Mouse (Mus musculus) megakaryocyte, embryonic 14.5 days (primary cell): ENCODE data around the gene 4930502E18Rik. TPM values are rescaled to one million over a fixed set of nuclear protein-coding genes. Genes with fewer than 3 reads are reported as not detected.
"Not testable (repeated sequence)": the region's sequence is repeated elsewhere in the genome, so short reads cannot be mapped to it uniquely, and the experiment has no call there.

Experiments
- H3K27me3 ChIP-seq: replicated peaks from 2 replicates; pipeline ENCODE3; 2012; ENCODE audit warnings: inconsistent platforms
- H3K36me3 ChIP-seq: replicated peaks from 2 replicates; pipeline ENCODE3; 2012; ENCODE audit warnings: low read length, inconsistent platforms, mixed read lengths
- H3K4me1 ChIP-seq: 2 replicates; pipeline ENCODE4 v1.6.1; 2012; ENCODE audit warnings: inconsistent platforms
- H3K4me3 ChIP-seq: replicated peaks from 2 replicates; pipeline ENCODE3; 2012; ENCODE audit warnings: moderate library complexity, mild to moderate bottlenecking, inconsistent platforms
- H3K9me3 ChIP-seq: 2 replicates; pipeline ENCODE4 v1.6.1; 2012; ENCODE audit warnings: inconsistent platforms
- FLI1 ChIP-seq: IDR thresholded peaks from 2 replicates; pipeline ENCODE4 v1.6.1; 2012; ENCODE audit warnings: low read length, inconsistent platforms, mixed read lengths
- GATA1 ChIP-seq: IDR thresholded peaks from 3 replicates; pipeline ENCODE4 v1.6.1; 2012; ENCODE audit warnings: mixed read lengths, low read length, inconsistent platforms, borderline replicate concordance
- polyA plus RNA-seq: library from polyadenylated mRNA; stranded (reverse); fragments of >175 nt; gene quantifications from 2 replicates; pipeline ENCODE4 v1.2.3, GENCODE M21; 2012; ENCODE audit warnings: low replicate concordance; ENCODE audit not compliant: insufficient read depth

Gene 4930502E18Rik
- not detected in 2 replicates for polyA plus RNA-seq

DNA sequence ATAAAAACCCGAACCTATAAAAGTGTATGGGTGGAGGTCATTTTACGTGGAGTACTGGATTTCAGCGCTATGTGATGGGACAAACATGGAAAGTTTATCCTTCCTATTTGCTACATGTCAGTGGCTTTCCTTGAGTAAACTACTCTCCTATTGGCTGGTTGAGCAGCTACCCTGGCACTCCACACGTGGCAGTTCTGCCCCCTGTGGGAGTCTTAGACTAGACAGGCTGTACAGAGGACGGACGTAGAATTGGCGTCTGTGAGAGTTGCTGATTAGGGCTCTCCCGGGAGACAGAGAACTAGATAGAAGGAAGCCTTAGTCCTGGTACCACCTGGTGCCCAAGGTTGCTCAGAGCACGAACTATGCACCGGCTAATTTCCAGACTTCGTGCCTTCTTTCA lies at the start of gene 4930502E18Rik:
Gene 4930502E18Rik, plus strand, starts transcription at position 231 of the 400 bp plus-strand sequence.
- TF ChIP-seq GATA1 (no peak), FLI1 (no peak)

GRCm38 (mm10) chrX:53676943-53677342 lies 47.7 kb upstream of the 4930502E18Rik start:
- not testable (repeated sequence) for H3K4me1 ChIP-seq, H3K4me3 ChIP-seq, H3K9me3 ChIP-seq, H3K27me3 ChIP-seq, H3K36me3 ChIP-seq

More for the DNA sequence above, at the start of gene 4930502E18Rik:
- Histone ChIP-seq H3K4me1 (no peaks in the 10 kb centered on the region), H3K9me3 (peaks cover 10% of the 10 kb centered on the region; the same call in 1 of the 2 replicates), H3K27me3 (peaks cover 4% of the 10 kb centered on the region), H3K36me3 (no peaks in the 10 kb centered on the region), H3K4me3 (no peak within 1 kb of the TSS)

GRCm38 (mm10) chrX:53682650-53683049 lies 42.0 kb upstream of the 4930502E18Rik start:
- H3K27me3 ChIP-seq, H3K36me3 ChIP-seq, H3K4me3 ChIP-seq, H3K4me1 ChIP-seq, H3K9me3 ChIP-seq: not testable (repeated sequence)

DNA sequence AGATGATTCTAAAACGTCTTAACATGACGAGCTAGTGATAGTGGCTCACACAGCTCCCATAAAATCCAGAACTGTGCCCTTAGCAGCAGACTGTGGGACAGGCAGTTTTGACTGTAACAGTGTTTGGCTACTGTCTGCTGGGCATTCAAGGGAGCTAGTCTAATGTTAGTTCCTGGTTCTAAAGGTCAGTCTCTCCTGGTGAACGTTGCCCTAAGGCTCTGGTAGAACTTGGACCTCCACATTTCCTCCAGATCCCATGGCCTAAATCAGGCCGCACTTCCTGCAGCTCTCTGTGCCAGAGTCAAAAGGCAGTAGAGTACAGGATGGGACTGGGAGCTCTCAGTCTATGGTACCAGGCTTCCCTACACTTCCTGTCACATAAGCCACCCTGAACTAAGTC lies 40.0 kb upstream of the 4930502E18Rik start:
- H3K4me3 ChIP-seq, H3K4me1 ChIP-seq, H3K9me3 ChIP-seq, H3K36me3 ChIP-seq, H3K27me3 ChIP-seq: not testable (repeated sequence)

- H3K36me3 ChIP-seq = no peaks in the 10 kb centered on the region
- no peaks in the 10 kb centered on the region for H3K4me1 ChIP-seq
- 0 out of 2 replicates have a peak, but pooled peaks cover 4% of the 10 kb centered on the region for H3K9me3 ChIP-seq
- H3K4me3 ChIP-seq = no peak overlapping the region
- peaks cover 31% of the 10 kb centered on the region for H3K27me3 ChIP-seq
- TF ChIP-seq FLI1 (no peak), GATA1 (no peak)
Measured at GRCm38 (mm10) chrX:53692065-53692464, 32.6 kb upstream of the 4930502E18Rik start.

GRCm38 (mm10) chrX:53693141-53693540 lies 31.5 kb upstream of the 4930502E18Rik start:
- Histone ChIP-seq H3K27me3 (peaks cover 29% of the 10 kb centered on the region), H3K4me3 (no peak overlapping the region), H3K36me3 (no peaks in the 10 kb centered on the region), H3K4me1 (no peaks in the 10 kb centered on the region), H3K9me3 (0 out of 2 replicates have a peak, but pooled peaks cover 4% of the 10 kb centered on the region)
- TF ChIP-seq GATA1 (no peak), FLI1 (no peak)

DNA sequence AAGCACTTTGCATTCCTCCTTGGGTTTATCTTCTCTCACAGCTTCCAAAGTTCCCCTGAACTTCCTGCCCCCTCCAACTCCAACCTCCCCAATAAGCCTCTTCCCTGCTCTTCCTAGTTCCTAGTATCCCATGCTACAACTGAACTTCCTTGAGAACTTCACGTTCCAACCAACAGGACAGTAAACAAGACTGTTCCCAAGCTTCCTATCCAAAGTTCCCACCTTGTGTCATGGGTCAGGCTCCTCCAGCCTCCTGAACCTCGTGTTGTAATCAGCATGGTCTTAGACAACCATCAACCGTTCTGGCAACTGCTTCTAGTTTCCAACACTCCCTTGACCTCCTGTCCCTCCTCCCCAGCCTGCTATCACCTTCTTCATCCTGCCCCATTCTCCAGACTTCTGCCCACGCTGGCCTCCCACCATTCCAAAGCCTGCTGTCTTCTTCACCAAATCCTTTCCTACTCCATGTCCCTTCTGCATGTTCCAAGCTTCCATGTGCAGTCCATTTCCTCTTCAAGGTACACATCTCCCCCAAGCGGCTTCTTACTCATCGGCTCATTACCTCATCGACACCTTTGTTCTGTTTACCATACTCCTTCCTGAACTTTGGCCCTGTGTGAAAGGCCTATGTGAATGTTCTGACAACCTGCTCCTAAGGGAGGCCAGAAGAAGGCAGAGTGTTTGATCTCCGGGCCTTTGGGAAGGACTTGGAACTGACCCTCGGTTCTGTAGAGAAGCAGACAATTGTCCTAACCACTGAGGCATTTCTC lies 30.4 kb upstream of the 4930502E18Rik start:
- TF ChIP-seq GATA1 (no peak), FLI1 (no peak)
- H3K27me3 ChIP-seq = peaks cover 32% of the 10 kb centered on the region
- no peaks in the 10 kb centered on the region for H3K36me3 ChIP-seq
- H3K4me3 ChIP-seq = no peak overlapping the region
- H3K9me3 ChIP-seq = 0 out of 2 replicates have a peak, but pooled peaks cover 4% of the 10 kb centered on the region
- no peaks in the 10 kb centered on the region for H3K4me1 ChIP-seq

GRCm38 (mm10) chrX:53699225-53699624 lies 25.4 kb upstream of the 4930502E18Rik start:
- no peaks in the 10 kb centered on the region for H3K4me1 ChIP-seq
- H3K27me3 ChIP-seq = peaks cover 30% of the 10 kb centered on the region
- no peaks in the 10 kb centered on the region for H3K36me3 ChIP-seq
- H3K9me3 ChIP-seq = peaks cover 7% of the 10 kb centered on the region
- TF ChIP-seq GATA1 (no peak), FLI1 (no peak)
- no peak overlapping the region for H3K4me3 ChIP-seq

DNA sequence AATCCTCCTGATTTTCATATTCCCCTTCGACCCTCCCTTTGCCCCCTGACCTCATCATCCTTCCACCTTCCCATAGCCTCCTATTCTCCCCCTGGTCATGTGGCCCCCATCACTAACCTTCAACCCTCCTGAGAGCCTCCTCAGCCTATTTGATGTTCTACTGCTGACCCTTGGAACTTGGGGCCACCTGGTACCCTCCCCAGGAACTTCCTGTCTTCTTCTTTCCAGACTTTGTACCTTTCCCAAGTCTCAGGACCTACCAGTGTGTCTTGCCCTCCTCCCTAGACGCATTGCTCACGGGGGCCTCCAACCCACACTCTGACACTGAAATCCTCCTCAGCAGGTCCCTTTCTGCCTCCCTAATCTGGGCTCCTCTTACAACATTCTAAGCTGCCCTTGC lies 22.0 kb upstream of the 4930502E18Rik start:
- TF ChIP-seq GATA1 (no peak), FLI1 (no peak)

GRCm38 (mm10) chrX:53715942-53716322 lies 8.7 kb upstream of the 4930502E18Rik start:
- Histone ChIP-seq H3K36me3 (no peaks in the 10 kb centered on the region), H3K4me3 (no peak overlapping the region), H3K9me3 (peaks cover 9% of the 10 kb centered on the region), H3K27me3 (peaks cover 5% of the 10 kb centered on the region), H3K4me1 (no peaks in the 10 kb centered on the region)
- no peak for TF ChIP-seq FLI1
- TF ChIP-seq GATA1 = no peak

More for the DNA sequence above, 22.0 kb upstream of the 4930502E18Rik start:
- Histone ChIP-seq H3K4me1 (no peaks in the 10 kb centered on the region), H3K36me3 (no peaks in the 10 kb centered on the region), H3K9me3 (peaks cover 7% of the 10 kb centered on the region), H3K4me3 (no peak overlapping the region), H3K27me3 (peaks cover 33% of the 10 kb centered on the region)
